Mouse (Mus musculus) thymus, postnatal 14 days (tissue): Measurements from ENCODE around the gene Hes6.

Experiments used
- DNase-seq: peaks from one replicate; pipeline ENCODE4 v3.0.0; 2021

Gene Hes6

DNA sequence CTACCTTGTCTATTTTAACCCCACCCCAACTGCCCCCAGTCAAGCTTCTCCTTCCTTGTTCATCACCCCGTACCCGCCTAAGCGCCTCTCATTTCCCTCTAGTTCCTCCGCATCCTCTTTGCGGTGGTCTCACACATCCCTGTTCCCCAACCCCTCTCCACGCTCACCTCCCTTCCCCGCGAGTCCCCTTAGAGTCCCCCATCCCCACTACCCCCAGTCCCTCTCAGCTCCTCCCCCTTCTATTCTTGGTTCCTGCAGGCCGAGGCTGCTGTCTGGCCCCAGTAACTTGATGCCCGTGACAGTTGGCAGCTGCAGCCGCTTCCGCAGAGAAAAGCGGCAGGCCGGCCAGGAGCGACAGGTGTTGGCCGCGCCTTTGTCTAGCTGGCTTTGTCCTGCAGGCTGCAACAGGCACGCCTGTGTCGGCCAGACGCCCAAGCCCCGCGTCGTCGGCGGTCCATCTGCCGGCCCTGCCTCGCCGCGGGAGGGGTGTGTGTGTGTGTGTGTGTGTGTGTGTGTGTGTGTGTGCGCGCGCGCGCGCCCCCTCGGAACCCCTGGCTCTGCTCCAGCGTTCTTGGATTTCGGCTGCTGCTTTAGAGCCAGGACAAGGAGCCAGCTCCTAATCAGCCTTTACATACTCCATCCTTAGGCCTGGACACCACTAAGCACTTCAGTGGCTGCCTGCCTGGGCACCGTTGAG is at the start of gene Hes6:
Gene Hes6, minus strand, starts transcription at position 141 of the 697 bp plus-strand sequence.
- DNase-seq = peak; percentile 64

DNA sequence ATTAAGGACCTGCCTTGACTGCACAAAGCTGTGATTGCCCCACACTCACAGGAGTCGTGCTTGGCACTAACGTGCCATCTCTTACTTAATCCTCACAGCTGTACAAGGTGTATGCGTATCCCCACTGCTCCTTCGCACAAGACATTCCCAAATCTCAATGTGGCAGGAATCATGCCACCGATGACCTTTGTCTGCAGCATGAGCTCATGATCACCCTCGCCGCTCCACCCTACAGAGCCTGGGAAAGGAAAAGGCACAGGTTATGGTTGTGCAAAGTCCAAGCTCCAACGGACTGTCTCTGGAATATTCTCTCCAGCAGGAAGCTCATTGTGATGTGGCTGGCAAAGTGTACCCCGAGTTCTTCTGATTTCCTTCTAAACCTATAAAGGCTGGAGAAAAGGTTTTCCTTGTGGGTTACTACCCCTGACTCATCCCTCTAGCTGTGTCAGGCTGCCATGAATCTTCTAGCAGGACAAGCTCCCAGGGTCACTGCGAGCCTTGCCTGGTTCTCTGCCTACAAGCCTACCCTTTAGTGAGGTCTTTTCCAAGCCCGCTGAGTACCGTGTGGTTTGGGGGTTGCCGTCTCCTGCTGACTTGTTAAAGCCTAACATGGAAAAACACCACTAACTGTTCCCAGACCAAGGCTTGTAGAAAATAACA is 49.6 kb upstream of the Hes6 start:
- DNase-seq = no peak

DNA sequence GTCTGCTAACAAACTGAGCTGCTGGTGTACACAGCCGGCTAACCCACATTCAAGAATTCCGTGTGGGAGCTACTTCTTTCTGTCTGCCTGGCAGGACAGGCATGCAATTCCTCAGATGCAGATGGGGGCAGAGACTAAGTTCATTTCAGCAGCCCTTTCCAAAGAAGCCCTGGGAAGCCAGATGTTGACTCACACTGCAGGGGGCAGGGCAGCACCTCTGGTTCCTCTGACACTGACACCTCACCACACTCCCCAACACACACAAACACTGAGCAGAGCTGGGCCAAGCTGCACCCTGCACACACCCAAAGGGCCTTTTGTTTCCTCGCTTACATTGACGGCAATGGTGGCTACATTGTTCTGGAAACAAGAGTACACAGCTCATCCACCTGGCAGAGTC is 46.7 kb upstream of the Hes6 start:
- no peak for DNase-seq

DNA sequence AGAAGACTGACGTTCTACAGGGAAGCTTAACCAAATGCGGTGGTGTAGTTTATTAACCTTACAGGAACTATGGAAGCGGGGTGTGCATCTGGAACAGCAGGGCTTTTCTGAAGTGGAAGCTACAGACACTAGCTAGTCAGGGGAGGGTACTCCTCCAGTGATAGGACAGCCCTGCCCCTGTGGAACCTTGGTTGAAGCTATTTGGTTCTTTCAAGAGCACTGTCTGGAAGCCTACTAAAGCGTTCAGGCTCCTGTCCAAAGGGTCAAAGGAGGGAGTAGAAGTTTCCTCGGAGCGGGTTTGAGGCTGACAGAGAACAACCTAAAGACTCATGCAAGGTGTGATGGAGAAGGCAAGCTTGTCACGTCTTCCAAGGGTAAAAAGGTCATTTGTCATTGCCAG is 46.2 kb upstream of the Hes6 start:
- no peak for DNase-seq

DNA sequence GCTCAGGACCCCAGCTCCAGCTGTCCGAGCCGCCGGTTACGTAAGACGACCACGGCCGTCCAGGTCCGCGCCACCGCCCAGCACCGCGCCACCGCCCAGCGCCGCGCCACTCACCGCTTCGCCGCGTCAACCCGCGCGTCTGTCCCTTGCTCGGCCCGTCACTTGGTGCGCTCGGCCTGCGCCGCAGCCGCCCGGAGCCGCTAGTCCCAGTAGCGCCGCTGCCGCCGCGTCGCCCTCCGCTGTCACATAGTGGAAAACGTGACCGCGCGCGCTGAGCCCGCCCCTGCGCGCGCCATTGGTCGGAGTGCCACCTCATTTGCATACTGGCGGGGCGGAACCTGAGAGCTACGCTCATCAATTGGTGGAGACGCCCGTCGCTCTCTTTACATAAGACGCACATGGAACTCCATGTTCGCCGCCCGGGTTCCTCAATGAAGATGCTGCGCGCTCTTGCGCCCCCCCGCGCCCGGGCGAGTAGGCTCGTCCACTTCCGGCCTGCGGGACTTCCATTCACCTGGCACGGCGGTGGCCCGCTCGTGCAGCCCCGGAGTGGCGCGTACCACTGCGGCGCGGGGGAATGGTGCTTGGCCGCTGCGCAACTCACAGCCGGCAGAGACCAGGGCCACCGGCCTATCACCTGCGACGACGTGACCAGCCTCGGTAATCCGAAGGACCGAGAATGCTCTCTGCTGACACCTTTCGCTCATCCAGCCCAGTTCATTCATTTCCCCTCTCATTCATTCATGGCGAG is 45.4 kb upstream of the Hes6 start, which contains the start of gene Per2:
Gene Per2, minus strand, starts transcription at position 266 of the 751 bp plus-strand sequence.
- DNase-seq = peak; percentile 100

DNA sequence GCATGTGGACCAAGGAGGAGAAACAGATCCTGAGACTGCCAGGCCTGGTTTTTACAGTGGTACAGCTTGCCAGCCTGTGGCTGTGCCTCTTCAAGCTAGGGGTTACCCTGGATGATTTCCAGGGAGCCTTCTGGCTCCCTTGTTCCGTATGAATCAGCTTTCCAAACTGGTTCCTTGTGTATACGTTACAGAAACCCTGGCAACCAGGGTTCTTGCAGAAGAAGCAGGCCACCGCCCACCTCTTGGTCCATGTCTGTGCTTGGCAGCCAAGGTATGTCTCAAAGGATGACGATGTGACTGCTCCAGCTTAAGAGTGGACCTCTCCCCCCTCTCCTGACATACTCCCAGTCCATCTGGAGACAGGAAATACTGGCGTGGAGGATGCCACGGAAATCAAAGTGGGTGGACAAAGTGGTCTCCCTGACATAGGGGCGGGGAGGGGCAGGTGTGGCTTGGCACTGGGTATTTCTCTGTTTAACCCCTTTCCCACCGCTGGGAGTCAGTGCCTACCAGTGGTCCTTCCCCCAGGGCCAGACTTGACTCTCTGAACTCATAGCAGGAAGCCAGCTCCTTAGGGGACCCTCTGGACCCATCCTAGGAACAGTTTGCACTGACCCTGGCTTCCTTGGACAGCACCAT is 44.5 kb upstream of the Hes6 start:
- DNase-seq = peak; percentile 24

DNA sequence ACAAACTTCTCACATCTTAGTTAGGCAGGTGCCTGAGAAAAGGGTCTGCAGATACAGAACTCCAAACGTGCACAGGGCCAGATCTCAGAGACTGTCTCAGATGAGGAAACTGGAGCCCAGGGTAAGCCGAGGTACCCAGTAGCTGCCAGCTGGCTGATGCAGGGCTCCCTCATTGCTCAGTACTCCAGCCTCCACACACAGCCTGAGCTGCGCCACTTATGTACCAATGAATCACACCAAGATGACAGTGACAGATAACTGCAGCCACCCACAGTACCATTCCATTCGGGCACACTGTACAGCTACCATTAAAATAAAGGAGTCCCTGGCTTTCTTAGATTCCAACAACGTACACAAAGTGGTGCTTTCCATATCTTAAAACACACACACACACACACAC is 43.9 kb upstream of the Hes6 start:
- DNase-seq = no peak

DNA sequence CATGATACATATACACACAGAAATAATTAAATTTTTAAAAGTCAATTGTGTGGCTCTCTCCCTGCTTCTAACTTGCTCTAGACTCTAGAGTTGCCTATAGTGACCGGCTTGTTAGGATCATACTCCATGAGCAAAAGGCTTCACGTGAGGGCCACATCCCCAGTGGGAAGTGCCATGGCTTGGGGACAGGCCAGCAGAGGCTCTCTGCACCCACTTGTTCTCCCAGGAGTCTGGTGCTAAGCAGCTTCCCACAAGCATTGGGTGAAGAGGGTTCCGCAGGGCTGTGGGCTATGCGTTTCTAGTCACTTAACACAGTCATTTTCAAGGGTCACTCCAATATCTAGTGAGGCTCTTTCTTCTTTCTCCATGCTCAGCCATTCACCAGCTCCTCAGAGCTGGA is 43.3 kb upstream of the Hes6 start:
- DNase-seq = no peak

DNA sequence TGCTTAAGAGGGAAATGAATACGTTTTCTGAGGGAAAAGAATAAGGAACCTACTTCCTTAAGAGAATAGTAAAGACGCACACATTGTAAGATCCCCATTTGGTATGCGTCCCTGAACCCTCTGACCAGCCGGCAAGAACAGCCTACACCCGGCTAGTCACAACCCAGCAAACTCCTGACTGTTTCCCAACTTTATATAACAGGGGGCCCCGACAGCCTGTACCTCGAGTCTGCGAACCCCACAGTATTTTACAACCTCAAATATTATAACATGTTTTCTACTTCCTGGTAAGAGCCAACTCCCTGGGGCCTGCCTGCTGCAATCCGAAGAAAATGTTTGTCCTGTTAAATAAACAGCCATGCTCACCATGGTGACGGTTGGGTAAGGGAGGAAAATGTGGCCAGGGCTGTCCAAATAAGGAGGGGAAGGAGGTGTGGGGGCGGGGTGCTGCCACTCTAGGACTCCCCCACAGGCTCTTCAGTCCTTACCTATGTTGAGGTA is 42.5 kb upstream of the Hes6 start:
- DNase-seq = no peak

DNA sequence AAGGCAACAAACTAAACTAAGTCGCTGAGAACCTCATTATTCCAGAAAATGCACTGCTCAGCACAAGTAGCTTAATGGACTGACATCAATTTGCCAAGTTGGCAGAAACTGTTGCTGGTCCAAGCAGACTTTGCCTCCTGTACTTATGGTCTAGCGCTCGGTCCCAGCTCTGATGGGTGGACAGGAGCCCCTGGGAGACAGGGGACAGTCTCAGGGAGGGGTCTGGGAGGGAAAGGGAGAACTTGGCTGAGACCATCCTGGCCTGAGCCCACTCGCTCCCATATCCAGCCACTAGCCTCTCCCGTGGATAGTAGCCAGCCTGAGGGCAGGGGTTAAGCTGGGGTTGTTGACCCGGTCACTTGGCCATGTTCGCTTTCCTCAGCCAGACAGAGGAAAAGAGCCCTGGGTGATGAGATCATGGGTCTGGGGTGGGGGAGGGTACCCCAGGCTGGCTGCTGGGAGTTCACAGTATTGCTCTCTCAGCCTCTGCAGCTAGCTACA is 41.9 kb upstream of the Hes6 start:
- no peak for DNase-seq

DNA sequence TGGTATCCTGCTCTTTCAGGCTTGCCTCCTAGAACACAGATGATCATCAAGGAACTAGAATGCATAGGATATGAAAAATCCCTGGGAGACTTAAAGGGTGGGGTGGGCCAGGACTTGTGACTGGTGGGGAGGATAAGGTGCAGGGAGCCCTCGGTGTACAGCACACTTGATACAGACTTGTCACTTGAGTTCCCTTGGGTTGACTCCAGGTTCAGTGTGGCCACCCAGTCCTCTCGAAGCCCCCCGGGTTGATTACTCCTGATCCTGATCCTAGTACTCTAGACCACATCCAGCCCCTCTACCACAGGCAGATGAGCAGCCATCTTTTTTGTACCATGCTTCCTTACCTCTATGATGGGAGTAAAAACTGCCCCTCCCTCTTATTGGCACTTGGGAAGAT is 41.1 kb upstream of the Hes6 start:
- DNase-seq = no peak

DNA sequence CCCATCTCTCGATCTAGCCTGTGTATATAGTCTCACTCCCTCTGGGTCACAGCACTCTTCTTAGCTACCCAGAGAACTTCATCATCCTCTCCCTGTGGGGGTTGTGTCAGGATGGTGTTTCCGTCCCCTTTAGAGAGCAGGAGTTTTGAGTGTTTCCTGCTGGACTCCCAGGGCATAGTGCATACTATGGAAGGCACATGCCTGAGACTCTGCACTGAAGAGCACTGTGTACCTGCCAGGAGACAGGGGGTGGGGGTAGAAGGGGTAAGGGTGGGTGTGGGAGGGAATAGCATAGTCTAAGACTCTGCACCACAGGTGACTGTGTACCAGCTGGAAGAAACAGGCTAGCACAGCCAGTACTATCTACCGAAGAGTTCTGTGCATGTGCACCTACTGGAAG is 40.5 kb upstream of the Hes6 start:
- no peak for DNase-seq

DNA sequence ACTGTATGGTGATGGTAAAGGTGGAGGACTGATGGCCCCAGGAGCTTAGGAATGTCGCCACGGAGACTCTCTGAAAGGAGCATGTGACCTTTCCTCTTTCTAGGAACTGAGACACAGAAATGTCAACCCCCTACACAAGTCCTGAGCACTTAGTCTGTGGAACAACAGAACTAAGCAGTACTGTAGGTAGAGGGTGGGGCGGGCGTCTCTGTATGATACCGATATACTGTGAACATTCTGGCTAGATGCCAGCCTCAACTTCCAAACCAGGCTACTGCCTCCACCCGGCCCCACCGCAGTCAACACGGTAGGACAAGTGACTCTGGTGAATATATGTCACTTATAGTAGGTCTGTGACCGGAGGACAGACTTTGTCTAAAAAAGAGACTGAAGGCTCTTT is 40.1 kb upstream of the Hes6 start:
- DNase-seq = no peak

DNA sequence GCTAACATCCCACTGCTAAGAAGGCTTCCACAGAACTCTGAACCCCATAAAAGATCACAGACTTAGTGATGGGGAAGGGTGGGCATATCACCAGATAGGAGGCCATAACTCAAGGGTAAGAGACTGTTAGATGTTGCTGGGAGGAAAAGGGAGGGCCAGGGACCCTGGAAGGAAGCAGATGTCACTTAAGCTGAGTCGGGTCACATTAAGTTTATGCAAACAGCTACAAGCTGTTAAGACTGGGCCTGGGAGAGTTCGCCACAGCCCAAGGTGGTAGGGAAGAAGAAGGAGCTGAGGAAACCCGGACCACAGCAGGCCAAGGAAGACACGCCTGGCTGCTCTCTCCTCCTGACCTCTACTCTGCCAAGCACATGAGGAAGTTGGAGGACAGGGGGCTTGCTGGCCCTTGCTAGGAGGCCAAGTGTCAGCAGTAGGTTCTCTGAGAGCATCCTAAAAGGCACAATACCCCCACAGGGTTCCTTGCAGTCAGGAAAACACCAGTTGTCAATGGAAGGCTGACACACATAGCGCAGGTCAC is 37.8 kb upstream of the Hes6 start:
- no peak for DNase-seq

DNA sequence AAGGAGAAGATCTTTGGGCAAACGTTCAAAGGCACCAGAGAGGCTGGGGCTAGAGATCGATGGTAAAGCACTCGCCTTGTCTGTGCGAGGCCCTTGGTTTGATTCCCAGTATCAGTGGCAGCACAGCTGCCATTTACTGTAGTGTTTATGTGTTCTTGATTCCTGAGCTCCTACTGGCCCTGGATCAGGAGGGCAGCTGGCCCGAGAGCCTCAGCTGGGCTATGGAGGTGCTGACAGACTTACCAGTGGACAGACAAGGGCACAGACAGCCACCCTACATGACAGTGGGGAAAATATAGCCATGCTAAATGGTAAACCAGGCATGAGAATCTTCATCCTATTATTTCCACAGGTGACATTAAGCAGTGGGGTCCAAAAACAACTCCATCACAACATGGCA is 37.0 kb upstream of the Hes6 start:
- no peak for DNase-seq

DNA sequence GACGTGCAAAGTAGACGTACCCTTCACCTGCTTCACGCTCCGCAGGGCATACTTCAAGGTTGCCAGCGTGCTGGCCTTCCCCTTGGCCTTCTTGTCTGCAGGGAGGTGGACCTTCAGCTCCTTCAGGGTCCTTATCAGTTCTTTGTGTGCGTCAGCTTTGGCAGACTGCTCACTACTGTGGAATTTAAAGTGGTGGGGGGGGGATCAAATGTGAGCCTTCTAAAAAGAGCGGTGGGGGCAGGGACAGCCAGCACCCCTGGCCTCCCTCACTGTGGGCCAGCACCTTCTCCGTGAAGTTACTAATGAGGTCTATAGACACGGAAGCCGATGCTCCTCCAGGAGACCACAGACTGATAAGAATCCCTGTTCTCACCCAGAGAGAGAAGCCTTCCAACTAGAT is 34.9 kb upstream of the Hes6 start:
- DNase-seq = no peak

DNA sequence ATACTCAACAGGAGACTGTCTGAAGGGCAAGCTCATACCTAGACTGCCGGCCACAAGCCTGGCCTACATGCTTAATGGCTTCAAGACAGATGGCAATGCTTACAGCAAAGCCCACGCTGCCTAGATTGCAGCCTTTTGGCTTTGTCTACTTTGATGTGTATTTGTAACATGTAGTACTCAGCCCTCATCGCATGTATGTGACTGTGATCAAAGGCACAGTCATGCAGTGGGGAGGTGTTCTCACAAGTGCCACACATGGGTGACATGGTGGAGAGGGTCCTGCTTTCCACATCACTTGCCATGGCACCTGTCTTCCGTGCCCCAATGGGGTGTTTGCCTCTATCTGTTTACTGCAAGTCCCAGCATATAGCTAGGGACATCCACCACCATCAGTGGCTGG is 32.7 kb upstream of the Hes6 start:
- no peak for DNase-seq

DNA sequence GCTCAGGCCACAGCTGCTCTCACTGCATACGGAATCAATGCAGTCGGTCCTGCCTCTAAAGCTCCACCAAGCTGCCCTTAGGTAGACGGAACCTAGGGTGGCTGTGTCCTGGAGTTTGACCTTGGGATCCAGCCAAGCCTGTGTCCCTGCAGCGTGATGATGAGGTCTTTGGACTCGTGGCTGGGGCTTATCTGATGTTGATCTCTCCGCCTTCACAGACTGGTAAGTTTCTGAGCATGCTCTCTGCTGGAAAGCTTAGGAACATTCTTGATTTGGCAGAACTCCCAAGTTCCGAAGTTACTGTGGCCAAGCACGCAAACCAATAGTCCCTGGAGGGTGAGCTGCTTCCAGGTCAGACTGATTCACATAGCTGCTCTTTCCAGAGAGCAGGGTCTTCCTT is 32.2 kb upstream of the Hes6 start:
- no peak for DNase-seq

DNA sequence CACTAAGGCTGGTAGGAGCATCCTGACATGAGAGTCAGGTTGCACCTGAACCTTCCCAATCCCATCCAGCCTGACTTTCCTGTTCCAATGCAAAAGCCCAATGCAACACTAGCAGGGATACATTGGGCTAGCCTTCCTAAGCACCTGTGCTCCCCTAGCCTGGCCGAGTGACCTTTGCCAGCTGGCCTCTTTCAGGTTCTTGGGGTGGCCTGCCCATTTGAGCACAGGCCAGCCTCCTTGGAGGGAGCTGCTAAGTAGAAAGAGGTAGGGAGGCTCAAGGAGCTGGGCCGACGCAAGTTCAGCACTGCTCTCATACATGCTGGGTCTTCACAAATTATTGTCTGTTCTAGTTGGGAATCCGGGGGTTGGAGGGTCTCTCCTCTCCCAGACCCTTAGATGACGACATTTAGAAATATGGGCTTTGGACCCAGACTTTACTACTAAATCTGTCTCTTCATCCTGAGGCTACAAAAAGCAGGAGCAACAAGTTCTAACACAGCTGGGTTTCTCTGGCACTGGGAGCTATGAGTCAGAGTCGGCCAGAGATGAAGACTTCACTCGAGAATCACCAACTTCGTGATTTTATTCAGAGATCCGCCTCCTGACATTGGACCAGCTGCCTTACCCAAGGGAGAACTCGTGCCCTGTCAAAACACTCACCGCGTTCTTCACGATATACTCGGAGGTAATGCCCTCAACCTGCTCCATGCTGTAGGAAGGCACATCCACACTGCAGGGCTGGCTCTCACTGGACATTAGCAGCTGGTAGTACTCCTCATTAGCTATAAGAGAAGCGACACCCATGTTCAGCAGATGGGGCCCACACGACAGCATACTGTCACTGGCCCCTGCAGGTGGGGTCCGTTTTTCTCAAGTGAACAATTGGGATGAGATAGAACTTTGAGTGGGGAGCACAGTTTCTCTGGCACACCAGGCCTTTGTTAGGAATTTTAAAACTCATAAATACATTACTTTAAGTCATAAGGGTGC is 31.3 kb upstream of the Hes6 start:
- DNase-seq = no peak

DNA sequence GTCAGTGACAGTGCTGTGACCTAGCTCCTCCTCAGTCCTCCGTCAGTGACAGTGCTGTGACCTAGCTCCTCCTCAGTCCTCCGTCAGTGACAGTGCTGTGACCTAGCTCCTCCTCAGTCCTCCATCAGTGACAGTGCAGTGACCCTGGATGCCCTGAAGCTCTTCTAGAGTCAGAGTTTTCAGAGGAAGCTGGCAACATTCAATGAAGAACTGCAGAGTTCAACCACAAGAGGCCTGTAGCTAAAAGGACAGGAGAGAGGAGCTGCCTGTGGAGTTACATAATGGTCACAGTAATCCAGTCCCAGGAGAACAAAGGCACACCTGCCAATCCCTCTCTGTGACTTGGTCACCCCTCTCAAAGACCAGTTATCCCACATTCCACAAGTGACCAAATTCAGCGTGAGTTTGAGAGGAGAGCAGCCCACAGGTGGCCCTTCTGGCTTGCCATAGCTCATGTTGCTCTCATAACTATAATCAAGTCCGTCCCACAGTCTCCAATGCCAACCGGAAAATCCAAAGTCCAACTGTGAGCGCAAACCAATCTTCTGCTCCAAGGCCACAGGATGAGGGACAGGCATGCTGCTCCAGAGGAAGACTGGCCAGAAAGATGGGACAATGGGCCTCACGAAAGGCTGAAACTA is 28.6 kb upstream of the Hes6 start:
- DNase-seq = no peak

DNA sequence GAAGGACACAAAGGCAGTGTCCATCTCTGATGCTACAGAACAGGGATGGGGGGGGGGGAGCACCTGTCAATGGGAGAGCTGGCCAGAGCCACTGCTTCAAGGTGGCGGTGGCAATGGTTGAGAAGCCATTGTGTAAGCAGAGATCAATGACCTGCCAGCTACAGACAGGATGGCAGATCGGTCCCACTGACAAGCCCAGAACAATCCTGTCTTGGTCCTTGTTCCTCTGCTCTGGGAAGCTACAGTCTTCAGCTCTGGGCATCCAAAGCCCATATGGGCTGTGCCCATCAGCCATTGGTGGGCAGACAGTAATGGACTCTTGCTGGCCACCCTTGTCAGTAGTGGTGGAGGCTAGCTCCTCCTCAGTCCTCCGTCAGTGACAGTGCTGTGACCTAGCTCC is 28.0 kb upstream of the Hes6 start:
- no peak for DNase-seq
